ENCODE assay signal across 16 mouse cellular contexts in the genomic region with DNA sequence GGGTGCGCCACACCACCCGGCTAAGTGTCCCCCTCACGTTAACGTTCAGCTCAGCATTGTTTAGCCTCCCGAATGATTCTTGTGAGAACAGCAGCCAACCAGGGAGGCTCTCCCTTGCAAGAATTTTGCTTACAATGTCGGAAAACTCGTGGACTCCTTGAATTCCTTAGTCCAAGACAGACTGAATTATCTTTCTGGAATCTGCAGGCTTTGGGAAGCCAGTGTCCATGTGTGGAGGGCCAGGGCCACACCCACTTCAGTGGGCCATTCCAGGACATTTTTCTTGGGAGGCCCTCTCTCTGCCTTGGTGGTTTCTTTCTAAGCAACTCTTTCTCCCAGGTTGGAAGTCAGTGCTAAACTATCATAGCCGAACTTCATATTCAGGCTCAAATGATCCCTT. TPM values are rescaled to one million over a fixed set of nuclear protein-coding genes. Genes with fewer than 3 reads are reported as not detected.
DNase-seq lines count a peak whose midpoint lies in the region; ATAC-seq lines count a peak whose summit lies in the region.
"Had no signal": no experiment of that assay in that cellular context is flagged by ENCODE, and none has a peak within 500 bp of the region (broad histone marks: within the 10 kb centered on the region; RNA-seq: fewer than 3 reads in every experiment).

No protein-coding gene starts in this region.

- no peak for ATAC-seq in heart, embryonic 16.5 days (replicated peaks; ENCODE audit: extremely low read depth, insufficient read depth, low FRiP score)
- no peak for ATAC-seq in heart, embryonic 11.5 days (replicated peaks; ENCODE audit: insufficient number of reproducible peaks, low FRiP score, low TSS enrichment)
- no peak for ATAC-seq in embryonic facial prominence, embryonic 14.5 days (ENCODE audit: low read depth)
- ATAC-seq in erythroblast, adult 5-6 weeks (replicated peaks; ENCODE audit: low FRiP score, poor library complexity, severe bottlenecking) = no peak

- no peak overlapping the region for H3K9ac ChIP-seq in heart, embryonic 16.5 days (ENCODE audit: low read length)
- H3K9ac ChIP-seq in heart, embryonic 11.5 days (ENCODE audit: low read depth, low read length) = no peak overlapping the region
- no peak overlapping the region for H3K9ac ChIP-seq in embryonic facial prominence, embryonic 14.5 days (ENCODE audit: low read depth, low read length)

- whole genome bisulfite sequencing in heart, embryonic 16.5 days = 67% methylated on average over 8 of the region's 8 CpGs
- 75% methylated on average over 8 of the region's 8 CpGs for WGBS in heart, embryonic 11.5 days (ENCODE audit: insufficient replicate concordance)
- WGBS in embryonic facial prominence, embryonic 14.5 days = 72% methylated on average over 8 of the region's 8 CpGs

- H3K4me3 ChIP-seq in heart, embryonic 16.5 days (ENCODE audit: low read length) = no peak overlapping the region
- no peak overlapping the region for H3K4me3 ChIP-seq in heart, embryonic 11.5 days (ENCODE audit: low read depth, low read length)
- no peak overlapping the region for H3K4me3 ChIP-seq in embryonic facial prominence, embryonic 14.5 days (ENCODE audit: low read depth, low read length)
- H3K4me3 ChIP-seq: hindbrain, embryonic 13.5 days; left cerebral cortex, adult 2 months had no signal

- H3K27ac ChIP-seq in heart, embryonic 16.5 days (ENCODE audit: low read length) = peak overlapping the region; percentile 30; the same call in 1 of the 2 replicates
- H3K27ac ChIP-seq in heart, embryonic 11.5 days (ENCODE audit: low read depth, low read length) = no peak overlapping the region
- H3K27ac ChIP-seq in embryonic facial prominence, embryonic 14.5 days (replicated peaks; ENCODE audit: low read depth, low read length) = peak overlapping the region; percentile 88
- H3K27ac ChIP-seq: left cerebral cortex, adult 2 months had no signal

- H3K27me3 ChIP-seq in heart, embryonic 16.5 days (ENCODE audit: control insufficient read depth, insufficient read depth, low read length) = no peaks in the 10 kb centered on the region; the same call in 1 of the 2 replicates
- H3K27me3 ChIP-seq in heart, embryonic 11.5 days (ENCODE audit: control insufficient read depth, insufficient read depth, low read length) = no peaks in the 10 kb centered on the region
- H3K27me3 ChIP-seq in embryonic facial prominence, embryonic 14.5 days (replicated peaks; ENCODE audit: control insufficient read depth, insufficient read depth, low read length) = no peaks in the 10 kb centered on the region

- peaks cover 4% of the 10 kb centered on the region; the same call in 1 of the 2 replicates for H3K4me1 ChIP-seq in heart, embryonic 16.5 days (ENCODE audit: control insufficient read depth, insufficient read depth, low read length)
- H3K4me1 ChIP-seq in heart, embryonic 11.5 days (ENCODE audit: control insufficient read depth, insufficient read depth, low read length) = no peaks in the 10 kb centered on the region; the same call in 1 of the 2 replicates
- peaks cover 30% of the 10 kb centered on the region for H3K4me1 ChIP-seq in embryonic facial prominence, embryonic 14.5 days (ENCODE audit: control insufficient read depth, insufficient read depth, low read length)

- H3K9me3 ChIP-seq in heart, embryonic 16.5 days (replicated peaks; ENCODE audit: control insufficient read depth, low read length) = no peaks in the 10 kb centered on the region
- no peaks in the 10 kb centered on the region for H3K9me3 ChIP-seq in heart, embryonic 11.5 days (replicated peaks; ENCODE audit: control insufficient read depth, low read length)
- H3K9me3 ChIP-seq in embryonic facial prominence, embryonic 14.5 days (ENCODE audit: control insufficient read depth, low read length) = no peaks in the 10 kb centered on the region
- H3K9me3 ChIP-seq: hindbrain, embryonic 13.5 days had no signal

- H3K36me3 ChIP-seq in heart, embryonic 16.5 days (ENCODE audit: control insufficient read depth, insufficient read depth) = no peaks in the 10 kb centered on the region
- H3K36me3 ChIP-seq in heart, embryonic 11.5 days (ENCODE audit: control insufficient read depth, insufficient read depth, low read length) = no peaks in the 10 kb centered on the region
- no peaks in the 10 kb centered on the region for H3K36me3 ChIP-seq in embryonic facial prominence, embryonic 14.5 days (ENCODE audit: control insufficient read depth, insufficient read depth, low read length)
- H3K36me3 ChIP-seq: hindbrain, embryonic 13.5 days had no signal

- no peak overlapping the region for H3K4me2 ChIP-seq in heart, embryonic 16.5 days (ENCODE audit: low read depth, low read length)
- no peak overlapping the region for H3K4me2 ChIP-seq in heart, embryonic 11.5 days
- H3K4me2 ChIP-seq in embryonic facial prominence, embryonic 14.5 days (ENCODE audit: low read depth, low read length) = no peak overlapping the region
- H3K4me2 ChIP-seq: hindbrain, embryonic 13.5 days had no signal

- intact Hi-C loops in left cerebral cortex, postnatal 14 days (cut with DNase I) = no loop called here

- DNase-seq in NIH3T3 (ENCODE audit: low read depth) = peak; percentile 69
- peak; percentile 48 for DNase-seq in embryonic facial prominence, embryonic 14.5 days (ENCODE audit: low spot score)
- DNase-seq in skeletal muscle tissue, adult 2 months (ENCODE audit: low read depth, low spot score) = peak; percentile 39
- no peak for DNase-seq in left cerebral cortex, postnatal 14 days (ENCODE audit: low spot score in 2 of 2)
- DNase-seq: adrenal gland, postnatal 14 days; cerebellum, adult 2 months; heart, adult 11 months; heart, postnatal 10 days; kidney, adult 8-10 months; lung, postnatal 10 days; thymus, postnatal 4 days had no signal

RNA-seq across cellular contexts. Expression of a gene that starts 46.6 kb away (rescaled TPM):
- 25.4 and 30.9 TPM in 2 replicates for polyA plus RNA-seq in heart, embryonic 16.5 days (2015; fragmentation: Nextera tagmentation; extraction: Ambion mirVana)
- polyA plus RNA-seq in heart, embryonic 11.5 days (2014; fragmentation: Nextera tagmentation; extraction: Ambion mirVana) = 22.5 and 26.7 TPM in 2 replicates
- polyA plus RNA-seq in embryonic facial prominence, embryonic 14.5 days (2014; fragmentation: Nextera tagmentation; extraction: Ambion mirVana) = 17.0 and 18.0 TPM in 2 replicates
- total RNA-seq in left cerebral cortex, postnatal 14 days (2021) = 10 to 100 TPM; 52.3 to 53.1 TPM
- total RNA-seq in erythroblast, adult 5-6 weeks (2015; ENCODE audit: low replicate concordance) = 3.6 and 9.4 TPM in 2 replicates
- 6.4 and 12.6 TPM in 2 replicates for total RNA-seq in erythroblast, adult 5-6 weeks (2017; ENCODE audit: low replicate concordance)

Comparison
In these comparisons a context has a peak if more than half of its experiments do, and no peak if none do; other contexts are left out.
1. DNase-seq: peak in NIH3T3 (single experiment), embryonic facial prominence, embryonic 14.5 days (single experiment) and skeletal muscle tissue, adult 2 months (single experiment); none in left cerebral cortex, postnatal 14 days (0 of 2).